Comparison of ENCODE assay signal across 8 mouse cellular contexts in the genomic region with DNA sequence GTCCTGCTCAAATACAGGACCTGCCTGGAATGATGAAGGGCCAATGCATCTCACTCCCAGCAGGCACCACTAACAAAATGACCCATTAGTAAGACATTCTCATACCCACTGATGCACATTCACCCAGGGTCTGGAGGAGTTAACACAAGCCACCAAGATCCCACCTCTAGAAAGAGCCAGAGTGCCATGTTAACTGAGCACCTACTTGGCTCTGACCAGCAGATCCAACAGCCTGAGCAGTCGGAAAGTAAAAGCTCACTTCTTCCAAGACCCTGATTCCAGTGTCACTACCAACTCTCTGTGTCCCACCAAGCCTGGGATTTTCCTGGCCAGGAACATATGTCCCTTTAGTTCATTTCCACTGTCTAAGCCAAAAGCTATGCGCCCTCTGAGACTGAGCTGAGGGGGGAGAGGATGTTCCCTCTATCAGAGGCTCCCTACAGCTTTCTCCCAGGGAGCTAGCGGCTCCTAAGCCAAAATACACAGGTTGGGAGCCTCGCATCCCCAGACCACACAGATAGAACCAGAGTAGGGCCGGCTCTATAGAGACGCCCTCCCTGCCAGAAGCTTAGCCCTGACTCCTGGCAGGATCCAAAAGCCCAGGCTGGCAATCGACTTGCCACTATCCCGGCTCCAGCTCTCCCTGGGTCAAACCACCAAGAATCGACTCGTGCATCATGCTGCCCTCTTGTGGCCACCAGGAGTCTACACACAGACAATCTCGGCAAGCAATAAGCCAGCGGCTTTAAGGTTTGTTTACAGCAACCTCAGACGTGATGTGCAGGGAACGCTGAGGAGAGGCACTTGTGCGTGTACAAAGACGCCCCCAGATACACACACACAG.
A peak's percentile ranks its signal among the peaks of the same experiment; 100 is the strongest.
DNase-seq lines count a peak whose midpoint lies in the region; ATAC-seq and TF ChIP-seq lines count a peak whose summit lies in the region.

No protein-coding gene starts in this region.

- no peak for TF ChIP-seq POLR2A in limb, embryonic 14.5 days (IDR thresholded peaks at IDR 0.05; ENCODE audit: borderline replicate concordance, extremely low read depth, insufficient read depth, insufficient read length)

- no peak overlapping the region for H3K27ac ChIP-seq in intestine, embryonic 16.5 days (ENCODE audit: low read length)
- H3K27ac ChIP-seq in limb, embryonic 14.5 days (replicated peaks; ENCODE audit: low read depth, low read length): no peak overlapping the region
- H3K27ac ChIP-seq in neural tube, embryonic 11.5 days (ENCODE audit: low read depth, low read length): no peak overlapping the region

- peaks cover 3% of the 10 kb centered on the region; the same call in 1 of the 2 replicates for H3K27me3 ChIP-seq in intestine, embryonic 16.5 days (replicated peaks; ENCODE audit: control insufficient read depth, insufficient read depth, low read length)
- peaks cover 3% of the 10 kb centered on the region; the same call in 1 of the 2 replicates for H3K27me3 ChIP-seq in limb, embryonic 14.5 days (ENCODE audit: control insufficient read depth, insufficient read depth, low read length)
- H3K27me3 ChIP-seq in neural tube, embryonic 11.5 days (ENCODE audit: control insufficient read depth, insufficient read depth, low read length): no peaks in the 10 kb centered on the region

- no peak overlapping the region for H3K9ac ChIP-seq in intestine, embryonic 16.5 days (ENCODE audit: low read depth, low read length)
- no peak overlapping the region for H3K9ac ChIP-seq in limb, embryonic 14.5 days (ENCODE audit: low read depth, low read length, severe bottlenecking)
- no peak overlapping the region for H3K9ac ChIP-seq in neural tube, embryonic 11.5 days (ENCODE audit: low read length)

- peak overlapping the region; percentile 1; the same call in 1 of the 2 replicates for H3K4me3 ChIP-seq in intestine, embryonic 16.5 days (ENCODE audit: low read length)
- no peak overlapping the region for H3K4me3 ChIP-seq in limb, embryonic 14.5 days (replicated peaks; ENCODE audit: low read length)
- no peak overlapping the region for H3K4me3 ChIP-seq in neural tube, embryonic 11.5 days (ENCODE audit: low read depth, low read length)

- peak; percentile 75 for ATAC-seq in activated CD4-positive, CD25-positive, alpha-beta regulatory T cell, adult 4 months
- peak; percentile 80 for ATAC-seq in common myeloid progenitor, adult 5-6 weeks (replicated peaks; ENCODE audit: low read depth, poor library complexity, severe bottlenecking)
- ATAC-seq in granulocyte monocyte progenitor cell, adult 5-6 weeks (replicated peaks; ENCODE audit: poor library complexity, severe bottlenecking): peak; percentile 71
- peak; percentile 63 for ATAC-seq in intestine, embryonic 16.5 days
- ATAC-seq in limb, embryonic 14.5 days (ENCODE audit: low FRiP score, low read depth): peak; percentile 41; the same call in 1 of the 2 replicates
- peak; percentile 38; the same call in 1 of the 2 replicates for ATAC-seq in neural tube, embryonic 11.5 days (ENCODE audit: insufficient read depth, low FRiP score, low TSS enrichment)

- no peaks in the 10 kb centered on the region for H3K36me3 ChIP-seq in intestine, embryonic 16.5 days (ENCODE audit: control insufficient read depth, insufficient read depth, low read length)
- H3K36me3 ChIP-seq in limb, embryonic 14.5 days (ENCODE audit: control insufficient read depth, insufficient read depth, low read length): no peaks in the 10 kb centered on the region
- H3K36me3 ChIP-seq in neural tube, embryonic 11.5 days (ENCODE audit: control insufficient read depth, insufficient read depth, low read length): no peaks in the 10 kb centered on the region

- H3K9me3 ChIP-seq in intestine, embryonic 16.5 days (ENCODE audit: control insufficient read depth, low read length): no peaks in the 10 kb centered on the region
- no peaks in the 10 kb centered on the region for H3K9me3 ChIP-seq in limb, embryonic 14.5 days (ENCODE audit: control insufficient read depth, low read length)
- no peaks in the 10 kb centered on the region for H3K9me3 ChIP-seq in neural tube, embryonic 11.5 days (ENCODE audit: control insufficient read depth, low read length)

- 15% methylated on average over 16 of the region's 16 CpGs for WGBS in intestine, embryonic 16.5 days
- 16% methylated on average over 16 of the region's 16 CpGs for WGBS in limb, embryonic 14.5 days
- WGBS in neural tube, embryonic 11.5 days: 17% methylated on average over 16 of the region's 16 CpGs

- peaks cover 3% of the 10 kb centered on the region; the same call in 1 of the 2 replicates for H3K4me1 ChIP-seq in intestine, embryonic 16.5 days (ENCODE audit: control insufficient read depth, insufficient read depth, low read length)
- H3K4me1 ChIP-seq in limb, embryonic 14.5 days (ENCODE audit: control insufficient read depth, insufficient read depth, low read length): no peaks in the 10 kb centered on the region
- H3K4me1 ChIP-seq in neural tube, embryonic 11.5 days (ENCODE audit: control insufficient read depth, insufficient read depth, low read length): 0 out of 2 replicates have a peak, but pooled peaks cover 3% of the 10 kb centered on the region

- DNase-seq in A20 (ENCODE audit: low read depth, low spot score): peak; percentile 18
- peak; percentile 67 for DNase-seq in limb, embryonic 14.5 days (ENCODE audit: low spot score)
- peak; percentile 78 for DNase-seq in neural tube, embryonic 11.5 days (ENCODE audit: low spot score)
- peak; percentile 19 to 26 for DNase-seq in thymus, adult 18-20 months

- peak overlapping the region; percentile 35; the same call in 1 of the 2 replicates for H3K4me2 ChIP-seq in intestine, embryonic 16.5 days (ENCODE audit: low read depth, low read length)
- peak overlapping the region; percentile 27 for H3K4me2 ChIP-seq in limb, embryonic 14.5 days (replicated peaks; ENCODE audit: low read depth, low read length, severe bottlenecking)
- peak overlapping the region; percentile 35 for H3K4me2 ChIP-seq in neural tube, embryonic 11.5 days (ENCODE audit: low read depth)

Comparison
In these comparisons a context has a peak if more than half of its experiments do, and no peak if none do; other contexts are left out.
1. DNase-seq: peak in every context shown above with its lines; median percentile 78 in neural tube, embryonic 11.5 days; 67 in limb, embryonic 14.5 days; 22 in thymus, adult 18-20 months; 18 in A20.